Mouse (Mus musculus): ENCODE measurements around the gene BC048679. TPM values are rescaled to one million over a fixed set of nuclear protein-coding genes. Genes with fewer than 3 reads are reported as not detected.

BC048679 gene
- total and polyA plus RNA-seq, 3 experiments = not detected

DNA sequence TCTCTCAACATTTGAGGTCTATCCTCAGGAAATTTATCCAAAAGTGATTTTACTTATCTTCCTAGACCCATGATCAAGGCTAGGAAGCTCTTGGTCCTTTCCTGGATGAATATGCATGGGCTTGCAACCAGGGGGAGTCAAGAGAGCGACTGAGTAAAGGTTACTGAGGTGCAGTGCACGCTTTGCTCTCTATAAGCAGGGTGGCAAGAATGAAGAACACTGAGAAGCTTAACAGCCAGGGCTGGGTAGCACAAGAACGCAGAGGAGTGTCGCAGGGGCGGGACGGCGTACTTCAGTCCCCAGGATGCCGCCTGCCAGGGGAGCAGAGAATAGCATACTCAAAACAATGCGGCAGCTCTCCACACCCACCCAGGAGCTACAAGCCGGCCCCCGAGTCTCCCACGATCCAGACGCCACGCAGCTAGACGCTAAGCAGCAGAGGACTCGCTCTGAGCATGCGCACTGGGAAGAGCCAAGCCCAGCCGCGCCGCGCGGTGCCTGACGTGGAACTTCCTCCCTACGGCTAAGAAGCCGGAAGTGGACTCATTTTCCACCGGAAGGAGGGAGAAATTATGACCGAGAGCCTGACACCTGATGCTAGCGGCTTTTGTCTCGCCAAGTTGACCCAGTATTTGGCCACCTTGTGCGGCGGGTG, 25.1 kb upstream of the BC048679 start (continued):
- TF ChIP-seq JUN (IDR thresholded peaks at IDR 0.05; ENCODE audit: insufficient read depth, low read depth, low read length) = peak; percentile 30; the same call in 1 of the 2 replicates
- no peak for TF ChIP-seq UBTF (IDR thresholded peaks at IDR 0.05; ENCODE audit: low read depth, low read length)
- TF ChIP-seq TBP (conservative IDR thresholded peaks at IDR 0.05; ENCODE audit: low read depth, low read length) = peak; percentile 71; the same call in 1 of the 2 replicates
- TF ChIP-seq TCF12 (IDR thresholded peaks at IDR 0.05; ENCODE audit: low read depth, low read length) = peak; percentile 82
- TF ChIP-seq IRF4 (IDR thresholded peaks at IDR 0.05; ENCODE audit: low read depth, low read length) = peak; percentile 61
- TF ChIP-seq MAZ (IDR thresholded peaks at IDR 0.05; ENCODE audit: low read depth, low read length) = peak; percentile 47; the same call in 1 of the 2 replicates
- TF ChIP-seq POLR2A (IDR thresholded peaks at IDR 0.05; ENCODE audit: low read depth, low read length) = peak; percentile 99
- no peak for TF ChIP-seq ZC3H11A (IDR thresholded peaks at IDR 0.05; ENCODE audit: low read depth, low read length)
- peak; percentile 95 for TF ChIP-seq POLR2AphosphoS2 (IDR thresholded peaks at IDR 0.05; ENCODE audit: low read depth, low read length)

DNA sequence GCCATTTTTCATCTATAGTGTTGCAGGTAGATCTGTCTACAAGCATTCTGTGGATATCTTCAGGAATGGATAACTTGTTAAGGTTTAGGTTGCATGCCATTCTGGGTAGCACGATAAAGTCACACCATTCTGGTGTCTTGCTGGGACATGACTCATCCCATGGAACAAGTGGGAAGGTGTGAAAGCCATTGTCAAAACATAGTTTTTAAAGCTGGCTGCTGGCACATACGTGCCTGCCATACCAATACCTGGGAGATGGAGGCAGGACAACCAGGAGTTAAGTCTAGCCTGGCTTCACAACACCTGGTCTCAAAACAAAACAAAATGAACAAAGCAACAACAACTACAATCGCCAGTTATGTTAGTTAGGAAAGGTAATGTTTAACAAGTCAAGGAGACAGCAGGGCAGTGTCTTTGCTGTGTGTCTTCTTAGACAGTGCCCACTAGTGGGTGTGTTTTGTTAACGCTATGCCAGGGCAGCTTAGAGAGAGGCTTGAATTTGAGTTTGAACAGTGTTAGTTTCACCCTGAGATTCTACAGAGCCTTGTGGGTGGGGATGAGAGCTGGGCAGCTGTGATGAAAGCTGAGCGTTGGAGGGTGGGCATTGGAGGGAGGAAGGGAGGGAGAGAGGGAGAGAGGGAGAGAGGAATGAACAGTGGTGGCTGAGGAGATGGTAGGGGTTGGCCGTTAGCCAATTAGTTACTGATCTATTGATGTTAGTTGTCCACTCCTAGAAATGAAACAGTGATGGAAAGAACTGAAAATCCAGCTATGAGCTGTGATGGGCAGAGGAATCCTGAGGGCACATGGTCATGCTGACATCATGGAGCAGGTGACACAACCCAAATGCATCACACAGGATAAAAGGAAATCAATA, 18.3 kb upstream of the BC048679 start:
- Histone ChIP-seq H3K4me1 (ENCODE audit: control insufficient read depth in 1 of 2, insufficient read depth in 2 of 2) (peaks cover 0 to 3% of the 10 kb centered on the region in 2 experiments; a peak in 1 of 4 replicates), H3K79me2 (replicated peaks; ENCODE audit: control insufficient read depth, extremely low read depth, insufficient read depth, poor library complexity, severe bottlenecking) (no peaks in the 10 kb centered on the region), H3K27me3 (replicated peaks) (no peaks in the 10 kb centered on the region), H3K27ac (ENCODE audit: insufficient read depth, low read depth) (no peak overlapping the region), H3K9me3 (replicated peaks; ENCODE audit: low read length) (peaks cover 3% of the 10 kb centered on the region), H3K36me3 (replicated peaks in 1 of 2; ENCODE audit: control insufficient read depth in 1 of 2, insufficient read depth in 1 of 2, low read length in 1 of 2) (no peaks in the 10 kb centered on the region), H3K4me3 (replicated peaks in 1 of 3; ENCODE audit: low read depth in 2 of 3, low read length in 2 of 3, poor library complexity in 1 of 3) (no peak overlapping the region), H3K4me2 (ENCODE audit: insufficient read depth, low read depth, poor library complexity, severe bottlenecking) (no peak overlapping the region), H3K9ac (ENCODE audit: insufficient read depth, low read depth) (no peak overlapping the region)
- dilution Hi-C loops (cut with MboI; ENCODE audit: extremely low pct_ligation_motif_present, extremely low pct_unique_long_range_greater_than_20kb, low sequenced_read_pairs) = no loop called here
- in situ Hi-C loops (cut with MboI; ENCODE audit: low pct_ligation_motif_present, low pct_unique_long_range_greater_than_20kb, low sequenced_read_pairs) = loop anchor here (25.0 kb wide), 1 partner anchor 354 kb away; no protein-coding TSS in a partner anchor
- DNase-seq (ENCODE audit: extremely low read depth) = no peak
- peak; percentile 27 for TF ChIP-seq RAD21 (IDR thresholded peaks at IDR 0.05; ENCODE audit: low read depth, low read length)
- TF ChIP-seq CTCF (conservative IDR thresholded peaks at IDR 0.05 in 1 of 2, IDR thresholded peaks at IDR 0.05 in 1 of 2; ENCODE audit: low read depth in 2 of 2, low read length in 2 of 2) = peak in 1 of 2 experiments; percentile 56; a peak in 2 of 4 replicates
- no peak for TF ChIP-seq MAZ (IDR thresholded peaks at IDR 0.05; ENCODE audit: low read depth, low read length)
- peak; percentile 40 for TF ChIP-seq SMC3 (IDR thresholded peaks at IDR 0.05; ENCODE audit: low read depth, low read length)
- no peak for TF ChIP-seq BHLHE40 (IDR thresholded peaks at IDR 0.05; ENCODE audit: low read depth, low read length)
- TF ChIP-seq JUN (IDR thresholded peaks at IDR 0.05; ENCODE audit: insufficient read depth, low read depth, low read length) = no peak

DNA sequence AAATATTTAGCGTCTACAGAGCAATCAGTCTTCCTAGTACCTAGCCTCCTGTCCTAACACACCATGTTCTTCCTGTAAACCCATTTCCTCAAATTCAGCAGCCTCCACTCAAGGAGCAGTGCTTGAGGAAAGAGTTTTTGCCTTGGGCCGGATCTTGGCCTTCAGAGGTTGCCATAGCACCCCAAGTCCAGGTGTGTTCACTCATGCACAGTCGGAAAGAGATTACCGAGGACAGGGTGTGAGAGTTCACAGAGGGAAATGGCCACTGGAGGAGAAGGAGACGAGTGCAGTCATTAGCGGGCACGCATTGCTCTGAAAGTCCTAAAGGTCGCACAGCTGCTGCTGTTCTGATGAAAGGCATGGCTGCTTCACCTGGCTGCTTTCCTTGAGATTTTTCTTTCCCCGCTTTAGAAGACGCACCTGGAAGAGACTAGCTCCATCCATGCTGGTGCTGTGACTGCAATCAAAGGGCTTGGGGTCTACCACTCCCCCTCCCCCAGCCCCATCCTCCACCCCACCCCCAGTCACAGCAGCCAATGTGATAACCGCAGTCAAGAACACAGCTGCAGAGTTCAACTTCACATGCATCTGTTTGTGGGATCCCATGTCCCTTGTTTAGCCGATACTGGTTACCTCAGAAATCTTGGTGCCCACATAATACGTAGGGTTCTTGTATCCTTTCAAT, 17.0 kb upstream of the BC048679 start:
- Histone ChIP-seq H3K27ac (ENCODE audit: insufficient read depth, low read depth) (no peak overlapping the region), H3K9me3 (replicated peaks; ENCODE audit: low read length) (peaks cover 3% of the 10 kb centered on the region), H3K9ac (ENCODE audit: insufficient read depth, low read depth) (no peak overlapping the region), H3K4me2 (ENCODE audit: insufficient read depth, low read depth, poor library complexity, severe bottlenecking) (no peak overlapping the region), H3K4me1 (ENCODE audit: control insufficient read depth in 1 of 2, insufficient read depth in 2 of 2) (peaks cover 0 to 3% of the 10 kb centered on the region in 2 experiments; a peak in 1 of 4 replicates), H3K79me2 (replicated peaks; ENCODE audit: control insufficient read depth, extremely low read depth, insufficient read depth, poor library complexity, severe bottlenecking) (no peaks in the 10 kb centered on the region), H3K4me3 (replicated peaks in 1 of 3; ENCODE audit: low read depth in 2 of 3, low read length in 2 of 3, poor library complexity in 1 of 3) (no peak overlapping the region), H3K36me3 (replicated peaks in 1 of 2; ENCODE audit: control insufficient read depth in 1 of 2, insufficient read depth in 1 of 2, low read length in 1 of 2) (no peaks in the 10 kb centered on the region), H3K27me3 (replicated peaks) (peaks cover under 1% of the 10 kb centered on the region)
- in situ Hi-C loops (cut with MboI; ENCODE audit: low pct_ligation_motif_present, low pct_unique_long_range_greater_than_20kb, low sequenced_read_pairs) (loop anchor here (25.0 kb wide), 1 partner anchor 353 kb away; no protein-coding TSS in a partner anchor), dilution Hi-C loops (cut with MboI; ENCODE audit: extremely low pct_ligation_motif_present, extremely low pct_unique_long_range_greater_than_20kb, low sequenced_read_pairs) (no loop called here)
- no peak for DNase-seq (ENCODE audit: extremely low read depth)
- TF ChIP-seq UBTF (IDR thresholded peaks at IDR 0.05; ENCODE audit: low read depth, low read length) (no peak), RCOR1 (conservative IDR thresholded peaks at IDR 0.05; ENCODE audit: low read depth, low read length) (no peak), POLR2A (IDR thresholded peaks at IDR 0.05; ENCODE audit: low read depth, low read length) (no peak)

All from CH12.LX (cell line).